Comparison of ENCODE assay signal across 9 mouse cellular contexts in the genomic region with DNA sequence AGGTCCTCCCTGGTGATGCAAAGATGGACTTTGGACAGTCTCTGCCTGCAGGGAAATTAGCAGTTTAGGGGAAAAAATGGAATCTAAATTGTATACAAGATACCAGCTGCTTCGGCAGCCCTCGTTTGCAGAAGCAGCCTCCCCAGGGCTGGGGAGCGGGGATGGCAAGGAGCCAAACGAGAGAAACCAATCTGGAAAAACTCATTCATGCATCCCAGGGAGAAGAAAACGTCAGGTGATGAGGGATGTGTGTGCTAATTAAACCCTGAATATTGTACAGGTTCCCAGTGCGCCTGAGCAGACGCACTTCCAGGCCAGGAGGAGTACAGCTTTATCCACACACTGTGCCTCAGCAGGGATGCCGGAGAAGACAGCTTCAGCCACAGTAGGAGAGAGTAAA. TPM values are rescaled to one million over a fixed set of nuclear protein-coding genes. Genes with fewer than 3 reads are reported as not detected.
DNase-seq lines count a peak whose midpoint lies in the region; ATAC-seq and TF ChIP-seq lines count a peak whose summit lies in the region.
"Had no signal": no experiment of that assay in that cellular context is flagged by ENCODE, and none has a peak within 500 bp of the region (broad histone marks: within the 10 kb centered on the region; RNA-seq: fewer than 3 reads in every experiment).

No protein-coding gene starts in this region.

- ATAC-seq in limb, embryonic 14.5 days (ENCODE audit: low FRiP score, low read depth) = no peak
- ATAC-seq in forebrain, embryonic 14.5 days = peak; percentile 30

- no peak for TF ChIP-seq POLR2A in limb, embryonic 14.5 days (IDR thresholded peaks at IDR 0.05; ENCODE audit: borderline replicate concordance, extremely low read depth, insufficient read depth, insufficient read length)

- H3K36me3 ChIP-seq in limb, embryonic 14.5 days (ENCODE audit: control insufficient read depth, insufficient read depth, low read length) = no peaks in the 10 kb centered on the region
- H3K36me3 ChIP-seq in limb, embryonic 10.5 days = no peaks in the 10 kb centered on the region
- H3K36me3 ChIP-seq in forebrain, embryonic 14.5 days (ENCODE audit: control insufficient read depth, insufficient read depth, low read length) = peaks cover 16% of the 10 kb centered on the region

- no peak overlapping the region for H3K4me2 ChIP-seq in limb, embryonic 14.5 days (replicated peaks; ENCODE audit: low read depth, low read length, severe bottlenecking)
- peak overlapping the region; percentile 67 for H3K4me2 ChIP-seq in forebrain, embryonic 14.5 days (ENCODE audit: low read length)

- 42% methylated on average over 8 of the region's 8 CpGs for WGBS in limb, embryonic 14.5 days
- WGBS in limb, embryonic 10.5 days = 63% methylated on average over 8 of the region's 8 CpGs
- 10% methylated on average over 8 of the region's 8 CpGs for WGBS in forebrain, embryonic 14.5 days

- no peak overlapping the region for H3K27ac ChIP-seq in limb, embryonic 14.5 days (replicated peaks; ENCODE audit: low read depth, low read length)
- H3K27ac ChIP-seq in limb, embryonic 10.5 days = no peak overlapping the region
- peak overlapping the region; percentile 94 for H3K27ac ChIP-seq in forebrain, embryonic 14.5 days (ENCODE audit: low read depth, low read length)

- peak; percentile 46 for DNase-seq in limb, embryonic 14.5 days (ENCODE audit: low spot score)
- DNase-seq in limb, embryonic 10.5 days (ENCODE audit: low spot score) = no peak
- DNase-seq in forebrain, embryonic 14.5 days (ENCODE audit: low spot score) = peak; percentile 91
- DNase-seq in layer of hippocampus, postnatal 25 days (ENCODE audit: extremely low spot score in 1 of 2, low spot score in 1 of 2) = peak; percentile 46 to 55
- DNase-seq in right cerebral cortex, postnatal 25 days = peak; percentile 62
- DNase-seq in adrenal gland, postnatal 25 days = no peak
- no peak for DNase-seq in lung, postnatal 25 days (ENCODE audit: low spot score)
- no peak for DNase-seq in lung, postnatal 4 days
- DNase-seq: adrenal gland, postnatal 10 days had no signal

- H3K9me3 ChIP-seq in limb, embryonic 14.5 days (ENCODE audit: control insufficient read depth, low read length) = no peaks in the 10 kb centered on the region
- H3K9me3 ChIP-seq in limb, embryonic 10.5 days (replicated peaks) = no peaks in the 10 kb centered on the region
- no peaks in the 10 kb centered on the region for H3K9me3 ChIP-seq in forebrain, embryonic 14.5 days (replicated peaks; ENCODE audit: control insufficient read depth, low read length)

- H3K9ac ChIP-seq in limb, embryonic 14.5 days (ENCODE audit: low read depth, low read length, severe bottlenecking) = no peak overlapping the region
- H3K9ac ChIP-seq in forebrain, embryonic 14.5 days (ENCODE audit: low read length) = peak overlapping the region; percentile 98; the same call in 1 of the 2 replicates

- peaks cover 15% of the 10 kb centered on the region; the same call in 1 of the 2 replicates for H3K4me1 ChIP-seq in limb, embryonic 14.5 days (ENCODE audit: control insufficient read depth, insufficient read depth, low read length)
- H3K4me1 ChIP-seq in limb, embryonic 10.5 days = peaks cover 25% of the 10 kb centered on the region
- peaks cover 34% of the 10 kb centered on the region for H3K4me1 ChIP-seq in forebrain, embryonic 14.5 days (ENCODE audit: control insufficient read depth, insufficient read depth, low read length)

- H3K27me3 ChIP-seq in limb, embryonic 14.5 days (ENCODE audit: control insufficient read depth, insufficient read depth, low read length) = no peaks in the 10 kb centered on the region
- H3K27me3 ChIP-seq in limb, embryonic 10.5 days (ENCODE audit: low read depth, poor library complexity, severe bottlenecking) = peaks cover 40% of the 10 kb centered on the region
- H3K27me3 ChIP-seq in forebrain, embryonic 14.5 days (replicated peaks; ENCODE audit: control insufficient read depth, insufficient read depth, low read length) = no peaks in the 10 kb centered on the region

- no peak overlapping the region for H3K4me3 ChIP-seq in limb, embryonic 14.5 days (replicated peaks; ENCODE audit: low read length)
- H3K4me3 ChIP-seq in limb, embryonic 10.5 days = no peak overlapping the region
- H3K4me3 ChIP-seq in forebrain, embryonic 14.5 days (ENCODE audit: low read depth, low read length) = peak overlapping the region; percentile 95

RNA-seq across cellular contexts. Expression of a gene that starts 3.3 kb away (rescaled TPM):
- polyA plus RNA-seq in limb, embryonic 14.5 days (2012; rRNA removed) = 192 and 242 TPM in 2 replicates
- 96.2 and 97.2 TPM in 2 replicates for polyA plus RNA-seq in limb, embryonic 14.5 days (2014; fragmentation: Nextera tagmentation; extraction: Ambion mirVana)
- polyA plus RNA-seq in limb, embryonic 10.5 days (2016; fragmentation: Nextera tagmentation; extraction: Ambion mirVana) = 31.1 and 50.4 TPM in 2 replicates
- polyA plus RNA-seq in forebrain, embryonic 14.5 days (2014; fragmentation: Nextera tagmentation; extraction: Ambion mirVana) = 334 and 428 TPM in 2 replicates
- 100 to 1,000 TPM; 178 to 179 TPM for total RNA-seq in layer of hippocampus, postnatal 25 days (2021)
- total RNA-seq in adrenal gland, postnatal 25 days (2021) = 31.4 and 33.5 TPM in 2 replicates

RNA-seq across cellular contexts. Expression of a gene that starts 27.0 kb away (rescaled TPM):
- 107 and 122 TPM in 2 replicates for polyA plus RNA-seq in limb, embryonic 14.5 days (2012; rRNA removed)
- polyA plus RNA-seq in limb, embryonic 14.5 days (2014; fragmentation: Nextera tagmentation; extraction: Ambion mirVana) = 108 and 111 TPM in 2 replicates
- polyA plus RNA-seq in limb, embryonic 10.5 days (2016; fragmentation: Nextera tagmentation; extraction: Ambion mirVana) = 281 and 283 TPM in 2 replicates
- 71.1 and 82.8 TPM in 2 replicates for polyA plus RNA-seq in forebrain, embryonic 14.5 days (2014; fragmentation: Nextera tagmentation; extraction: Ambion mirVana)
- total RNA-seq in layer of hippocampus, postnatal 25 days (2021) = 1 to 10 TPM; 5.5 to 6.6 TPM
- 48.6 and 50.9 TPM in 2 replicates for total RNA-seq in adrenal gland, postnatal 25 days (2021)

RNA-seq across cellular contexts. Expression of a gene that starts 29.8 kb away (rescaled TPM):
- polyA plus RNA-seq in limb, embryonic 14.5 days (2012; rRNA removed) = 50.8 and 60.5 TPM in 2 replicates
- 24.9 and 26.1 TPM in 2 replicates for polyA plus RNA-seq in limb, embryonic 14.5 days (2014; fragmentation: Nextera tagmentation; extraction: Ambion mirVana)
- 22.9 and 25.3 TPM in 2 replicates for polyA plus RNA-seq in limb, embryonic 10.5 days (2016; fragmentation: Nextera tagmentation; extraction: Ambion mirVana)
- 31.4 and 35.7 TPM in 2 replicates for polyA plus RNA-seq in forebrain, embryonic 14.5 days (2014; fragmentation: Nextera tagmentation; extraction: Ambion mirVana)
- 10 to 100 TPM; 32.7 to 34.1 TPM for total RNA-seq in layer of hippocampus, postnatal 25 days (2021)
- total RNA-seq in adrenal gland, postnatal 25 days (2021) = 40.6 and 43.0 TPM in 2 replicates

RNA-seq across cellular contexts. Expression of a gene that starts 30.5 kb away (rescaled TPM):
- 141 and 190 TPM in 2 replicates for polyA plus RNA-seq in limb, embryonic 14.5 days (2012; rRNA removed)
- 62.2 and 65.7 TPM in 2 replicates for polyA plus RNA-seq in limb, embryonic 14.5 days (2014; fragmentation: Nextera tagmentation; extraction: Ambion mirVana)
- polyA plus RNA-seq in limb, embryonic 10.5 days (2016; fragmentation: Nextera tagmentation; extraction: Ambion mirVana) = 48.7 and 60.3 TPM in 2 replicates
- polyA plus RNA-seq in forebrain, embryonic 14.5 days (2014; fragmentation: Nextera tagmentation; extraction: Ambion mirVana) = 32.9 and 41.2 TPM in 2 replicates
- 10 to 100 TPM; 35.1 to 45.1 TPM for total RNA-seq in layer of hippocampus, postnatal 25 days (2021)
- total RNA-seq in adrenal gland, postnatal 25 days (2021) = 127 and 136 TPM in 2 replicates

Comparison
In these comparisons a context has a peak if more than half of its experiments do, and no peak if none do; other contexts are left out.
1. DNase-seq: peak in limb, embryonic 14.5 days (single experiment), forebrain, embryonic 14.5 days (single experiment), layer of hippocampus, postnatal 25 days (2 of 2) and right cerebral cortex, postnatal 25 days (single experiment); none in limb, embryonic 10.5 days (single experiment), adrenal gland, postnatal 25 days (single experiment), lung, postnatal 25 days (single experiment) and lung, postnatal 4 days (0 of 2).